Mouse (Mus musculus) right cerebral cortex, postnatal 14 days (tissue): Measurements from ENCODE around the gene Hist1h1d.

Source experiments
- DNase-seq: peaks from one replicate; pipeline ENCODE4 v3.0.0; 2022

Hist1h1d gene

DNA sequence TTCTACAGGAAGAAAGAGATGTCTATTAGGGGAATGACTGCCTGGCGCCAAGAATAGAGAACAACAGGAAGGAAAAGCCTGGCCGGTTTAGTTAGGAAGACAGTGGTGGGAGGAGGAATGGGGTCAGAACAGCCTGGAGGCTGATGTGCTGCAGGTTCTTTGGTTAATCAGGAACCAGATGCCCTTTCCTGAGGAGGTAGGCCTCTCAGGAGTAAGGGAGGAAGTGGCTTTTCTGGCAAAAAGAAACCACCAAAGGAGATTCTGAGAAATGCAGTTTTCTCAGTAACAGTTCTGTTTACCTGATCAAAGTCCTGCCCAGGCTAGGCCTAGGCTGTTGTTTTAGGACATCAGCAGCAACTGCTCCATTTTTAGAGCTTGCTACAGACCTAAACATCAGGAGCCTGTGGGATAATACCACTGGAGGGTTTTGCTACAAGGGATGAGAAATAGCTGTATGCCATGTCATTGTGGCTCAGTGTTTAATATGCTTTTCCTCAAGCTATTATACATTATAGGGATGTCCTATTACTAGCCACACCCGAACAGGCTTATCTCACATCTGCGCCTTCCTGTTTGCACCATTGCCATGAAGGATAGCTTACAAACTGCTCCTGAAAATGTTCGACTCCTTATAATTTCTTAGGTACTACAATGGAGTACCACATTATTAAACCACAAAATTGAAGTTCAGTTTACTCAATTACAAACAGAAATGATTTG lies 40.1 kb downstream of the Hist1h1d start:
- DNase-seq = no peak

DNA sequence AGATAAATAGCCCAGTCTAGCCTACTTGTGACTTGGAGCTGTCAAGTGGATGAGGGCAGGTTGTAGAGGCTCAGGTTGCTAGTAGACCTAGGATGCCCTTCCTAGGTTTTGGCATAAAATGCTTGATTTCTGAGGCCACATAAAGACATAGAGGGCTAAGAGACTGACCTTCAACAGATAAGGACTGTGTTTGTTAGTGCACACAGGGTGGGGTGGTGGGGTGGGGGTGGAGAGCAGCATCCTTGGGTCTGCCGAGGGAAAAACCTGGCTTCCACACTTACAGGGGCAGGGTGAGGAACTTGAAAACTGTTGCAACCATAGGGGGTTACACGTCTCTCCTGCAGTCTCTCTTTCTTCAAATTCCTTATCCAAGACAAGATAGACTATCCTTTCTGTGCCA lies 42.1 kb downstream of the Hist1h1d start:
- DNase-seq = no peak

DNA sequence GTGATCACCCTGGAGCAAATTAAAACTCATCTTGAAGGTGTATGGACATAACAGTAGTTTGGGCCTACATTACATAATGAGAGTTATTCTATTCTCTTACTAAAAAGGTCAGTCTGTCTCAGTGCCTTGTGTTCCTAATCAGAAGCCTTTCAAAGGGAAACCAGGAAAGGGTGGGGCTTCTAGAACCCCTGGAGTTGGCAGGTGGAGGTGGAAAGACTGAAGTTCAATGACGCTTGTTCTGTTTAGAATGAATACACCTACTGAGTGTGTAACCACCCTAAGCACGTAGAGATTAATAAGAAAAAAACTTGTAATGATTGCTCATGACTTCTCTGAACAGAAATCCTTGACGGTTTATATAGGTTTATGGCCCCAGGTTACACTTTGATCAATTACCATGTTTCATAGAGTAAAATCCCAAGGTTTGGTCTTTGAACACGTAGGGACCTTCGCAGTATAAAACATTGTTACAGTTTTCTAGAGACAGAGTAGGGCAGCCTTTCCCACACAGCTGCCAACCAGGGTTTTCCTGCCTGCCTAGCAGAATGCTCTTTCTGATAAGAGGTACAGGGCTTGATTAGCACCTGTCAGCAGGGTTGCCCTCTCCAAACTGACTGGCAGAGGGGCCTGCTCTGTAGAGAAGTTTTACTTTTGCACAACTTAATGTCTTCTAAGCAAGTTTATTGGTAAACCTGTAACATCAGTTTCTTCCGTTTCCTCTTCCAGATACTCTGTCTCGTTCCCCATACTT lies 42.7 kb downstream of the Hist1h1d start:
- no peak for DNase-seq

DNA sequence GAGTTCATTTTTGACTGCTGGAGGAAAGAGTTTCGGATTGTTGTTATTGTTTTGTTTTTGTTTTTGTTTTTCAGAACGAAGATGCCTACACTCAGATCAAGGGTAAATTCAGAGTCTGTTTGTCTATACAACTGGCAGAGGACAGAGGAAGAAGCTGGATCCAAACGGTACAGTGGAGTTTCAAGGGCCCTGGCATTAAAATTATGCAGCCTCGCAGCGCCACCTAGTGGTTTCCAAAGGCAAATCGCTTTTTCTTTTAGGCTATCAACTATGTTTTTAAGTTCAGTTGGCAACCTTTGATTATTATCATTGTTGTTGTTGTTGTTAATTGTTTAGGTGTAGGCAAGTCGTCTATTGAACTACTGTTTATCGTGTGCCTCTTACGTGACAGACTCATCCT lies 44.9 kb downstream of the Hist1h1d start:
- DNase-seq = peak; percentile 77

DNA sequence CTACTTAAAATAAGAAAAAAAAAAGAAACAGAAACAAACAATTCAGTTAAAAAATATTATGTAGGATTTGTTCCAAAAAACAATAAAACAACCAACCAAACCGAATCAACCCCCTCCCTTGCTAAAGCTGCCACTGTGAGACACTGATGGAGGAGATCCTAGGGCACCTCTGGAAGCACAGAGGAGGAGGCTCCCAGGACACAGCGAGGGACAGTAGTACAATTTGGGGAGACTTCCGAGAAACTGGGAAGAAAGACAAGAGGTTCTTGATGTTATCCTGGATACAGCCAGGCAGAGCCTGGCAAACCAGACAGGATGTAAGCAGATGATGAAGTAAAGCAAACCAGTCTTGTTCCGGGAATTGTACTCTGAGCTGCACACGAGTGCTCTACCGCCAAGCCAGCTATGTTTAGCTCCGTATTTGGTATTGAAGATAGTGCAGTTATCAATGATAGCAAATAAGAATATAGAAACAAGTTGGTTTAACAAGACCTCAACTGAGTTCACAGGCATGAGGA lies 50.2 kb downstream of the Hist1h1d start:
- no peak for DNase-seq

DNA sequence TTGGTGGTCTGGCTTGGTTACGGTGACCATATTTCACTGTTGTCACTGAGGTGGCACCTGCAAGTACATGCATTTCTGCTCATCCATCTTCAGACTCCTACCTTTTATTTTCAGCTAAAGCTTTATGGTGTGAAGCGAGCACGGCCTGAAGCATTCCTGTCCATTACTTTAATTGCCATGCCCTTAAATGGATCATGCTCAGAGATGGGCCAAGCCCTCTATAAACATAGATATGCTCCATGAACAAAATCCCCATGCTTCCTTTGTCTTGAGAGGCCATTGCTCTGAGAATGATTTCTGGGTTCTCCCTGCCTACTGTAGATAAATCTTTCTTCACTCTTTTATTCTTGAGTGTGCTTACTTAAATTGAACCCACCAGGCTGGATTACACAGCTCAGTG lies 51.4 kb downstream of the Hist1h1d start:
- DNase-seq = no peak

DNA sequence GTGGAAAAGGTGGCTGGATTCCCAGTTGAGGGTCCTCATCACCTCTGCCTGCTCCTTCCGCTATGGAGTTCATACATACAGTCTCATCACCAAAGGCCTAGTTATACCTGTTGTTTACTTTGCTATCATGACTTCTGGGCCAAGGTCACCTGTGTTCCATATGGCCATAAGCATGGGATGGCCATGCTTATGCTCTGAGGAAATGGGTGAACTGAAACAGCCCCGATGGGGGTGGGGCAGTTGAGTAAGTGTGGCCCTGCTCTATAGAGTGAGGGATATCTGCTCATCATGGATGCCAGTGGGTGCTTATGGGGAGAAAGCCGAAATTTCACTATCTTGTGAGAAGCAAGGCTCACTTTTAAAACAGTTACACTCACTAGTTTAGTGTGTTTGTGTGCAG lies 52.0 kb downstream of the Hist1h1d start:
- no peak for DNase-seq

DNA sequence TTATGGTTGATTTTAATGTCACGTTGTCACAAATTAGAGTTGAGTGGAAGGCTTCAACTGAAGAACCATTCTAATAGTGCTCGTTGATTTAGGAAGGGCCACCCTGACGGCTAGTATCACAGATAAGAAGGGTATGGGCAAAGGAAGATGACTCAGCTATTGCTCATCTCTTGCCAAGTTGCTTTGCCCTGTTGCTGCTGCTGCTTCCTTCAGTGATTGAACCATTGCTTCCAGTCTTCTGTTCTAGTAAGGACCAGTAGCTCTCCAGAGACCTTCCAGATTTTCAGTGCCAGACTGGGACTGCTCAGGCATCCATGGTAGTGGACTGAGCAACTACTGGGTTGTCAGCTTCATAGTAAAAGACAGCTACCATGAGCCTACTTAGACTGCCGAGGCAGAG lies 56.1 kb downstream of the Hist1h1d start:
- no peak for DNase-seq

DNA sequence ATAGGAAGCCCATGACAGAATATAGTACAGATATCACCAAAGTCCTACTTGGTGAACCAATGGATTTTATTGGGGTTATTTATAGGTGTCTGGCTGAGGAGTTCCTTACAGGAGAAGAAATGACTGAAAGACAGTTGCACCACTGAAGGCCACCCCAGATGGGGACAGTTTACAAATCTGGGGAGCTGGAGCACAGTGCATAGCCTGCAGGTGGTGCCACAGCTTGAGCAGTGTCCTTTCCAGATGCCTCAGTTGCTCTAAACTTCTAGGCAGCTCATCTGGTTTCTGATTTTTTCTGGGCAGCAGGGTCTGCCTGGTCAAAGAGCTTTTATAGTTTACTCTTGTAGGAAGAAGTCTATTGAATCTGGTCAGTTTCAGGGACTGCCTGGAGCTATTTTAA lies 56.8 kb downstream of the Hist1h1d start:
- no peak for DNase-seq
